ENCODE assay signal across 18 mouse cellular contexts in the genomic region with DNA sequence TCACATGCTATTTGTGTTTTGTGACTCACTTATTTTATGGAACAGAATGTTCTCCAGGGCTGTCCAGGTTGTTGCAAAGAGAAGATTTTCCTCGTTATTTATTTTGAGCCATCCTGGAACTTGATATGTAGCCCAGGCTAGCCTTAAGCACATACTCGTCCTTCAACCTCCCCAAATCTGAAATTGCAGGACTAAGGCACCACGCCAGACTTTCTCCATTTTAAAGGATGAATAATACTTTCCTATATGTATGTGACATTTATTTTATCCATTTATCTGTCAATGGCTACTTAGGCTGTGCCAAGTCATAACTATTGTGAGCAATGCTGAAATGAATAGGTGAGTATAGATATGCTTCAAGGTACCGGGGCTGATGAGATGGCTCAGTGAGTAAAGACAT.
DNase-seq lines count a peak whose midpoint lies in the region; ATAC-seq lines count a peak whose summit lies in the region.
"Had no signal": no experiment of that assay in that cellular context is flagged by ENCODE, and none has a peak within 500 bp of the region (broad histone marks: within the 10 kb centered on the region; RNA-seq: fewer than 3 reads in every experiment).

No protein-coding gene starts in this region.

- ATAC-seq in cerebellum, adult (ENCODE audit: insufficient number of reproducible peaks, low FRiP score, low TSS enrichment) = no peak
- ATAC-seq: activated CD4-positive, CD25-positive, alpha-beta regulatory T cell, adult 4 months; CD4-positive, CD25-positive, alpha-beta regulatory T cell, adult 4 months; forebrain, embryonic 15.5 days; forebrain, postnatal 0 days; Patski had no signal

- peak; percentile 41 for DNase-seq in cerebellum, adult 11-12 months
- DNase-seq in cerebellum, adult 11 months = no peak
- DNase-seq in cerebellum, adult 8-10 months = peak; percentile 42
- peak; percentile 41 for DNase-seq in brain, adult 2 months (ENCODE audit: low read depth, low spot score)
- peak; percentile 65 for DNase-seq in cerebellum, adult 9-11 months
- DNase-seq in spleen, postnatal 4 days (ENCODE audit: low spot score in 2 of 2) = no peak
- DNase-seq in kidney, adult 11 months = no peak
- DNase-seq: adrenal gland, adult 8-10 months; adrenal gland, postnatal 14 days; adrenal gland, postnatal 36 days; B cell, adult 2 months; embryo, embryonic 11 days; forebrain, postnatal 0 days had no signal

Comparison
In these comparisons a context has a peak if more than half of its experiments do, and no peak if none do; other contexts are left out.
1. DNase-seq: peak in cerebellum, adult 11-12 months (single experiment), cerebellum, adult 8-10 months (single experiment), brain, adult 2 months (single experiment) and cerebellum, adult 9-11 months (single experiment); none in cerebellum, adult 11 months (single experiment), spleen, postnatal 4 days (0 of 2) and kidney, adult 11 months (single experiment).